Mouse (Mus musculus): ENCODE data around the gene Cox10. TPM values are rescaled to one million over a fixed set of nuclear protein-coding genes. Genes with fewer than 3 reads are reported as not detected.

Gene Cox10
- polyA plus RNA-seq, 1 experiment from 2014 or later, result 25.2 TPM

- H3K9me3 ChIP-seq (ENCODE audit: control insufficient read depth, low read length), result no peaks in the 10 kb centered on the region
- H3K27ac ChIP-seq (ENCODE audit: low read depth, low read length), result no peak overlapping the region
- no peaks in the 10 kb centered on the region for H3K36me3 ChIP-seq (ENCODE audit: control insufficient read depth, insufficient read depth, low read length)
- no peak overlapping the region for H3K9ac ChIP-seq (ENCODE audit: low read depth, low read length)
- 82% methylated on average over 11 of the region's 11 CpGs for WGBS
- H3K4me2 ChIP-seq (replicated peaks; ENCODE audit: low read depth, low read length), result no peak overlapping the region
- no peaks in the 10 kb centered on the region for H3K27me3 ChIP-seq (ENCODE audit: control insufficient read depth, insufficient read depth, low read length)
- DNase-seq (ENCODE audit: low spot score), result no peak
- H3K4me3 ChIP-seq (ENCODE audit: low read depth, low read length), result no peak overlapping the region
- ATAC-seq (ENCODE audit: low FRiP score), result no peak
- 0 out of 2 replicates have a peak, but pooled peaks cover 7% of the 10 kb centered on the region for H3K4me1 ChIP-seq (replicated peaks; ENCODE audit: control insufficient read depth, insufficient read depth, low read length)
These were observed 130.9 kb downstream of the Cox10 start for GRCm38 (mm10) chr11:63948371-63948770.

GRCm38 (mm10) chr11:63947024-63947423 is 132.2 kb downstream of the Cox10 start:
- H3K27me3 ChIP-seq (ENCODE audit: control insufficient read depth, insufficient read depth, low read length), result no peaks in the 10 kb centered on the region
- no peaks in the 10 kb centered on the region for H3K4me1 ChIP-seq (replicated peaks; ENCODE audit: control insufficient read depth, insufficient read depth, low read length)
- WGBS, result 88% methylated on average over 2 of the region's 2 CpGs
- no peaks in the 10 kb centered on the region for H3K9me3 ChIP-seq (ENCODE audit: control insufficient read depth, low read length)
- H3K36me3 ChIP-seq (ENCODE audit: control insufficient read depth, insufficient read depth, low read length), result no peaks in the 10 kb centered on the region
- no peak for DNase-seq (ENCODE audit: low spot score)
- H3K4me3 ChIP-seq (ENCODE audit: low read depth, low read length), result no peak overlapping the region
- no peak overlapping the region for H3K27ac ChIP-seq (ENCODE audit: low read depth, low read length)
- H3K4me2 ChIP-seq (replicated peaks; ENCODE audit: low read depth, low read length), result no peak overlapping the region
- no peak for ATAC-seq (ENCODE audit: low FRiP score)
- H3K9ac ChIP-seq (ENCODE audit: low read depth, low read length), result no peak overlapping the region

- no peak overlapping the region for H3K27ac ChIP-seq (ENCODE audit: low read depth, low read length)
- DNase-seq (ENCODE audit: low spot score), result no peak
- H3K4me3 ChIP-seq (ENCODE audit: low read depth, low read length), result no peak overlapping the region
- H3K9me3 ChIP-seq (ENCODE audit: control insufficient read depth, low read length), result no peaks in the 10 kb centered on the region
- H3K4me2 ChIP-seq (replicated peaks; ENCODE audit: low read depth, low read length), result no peak overlapping the region
- no peak for ATAC-seq (ENCODE audit: low FRiP score)
- H3K4me1 ChIP-seq (replicated peaks; ENCODE audit: control insufficient read depth, insufficient read depth, low read length), result no peaks in the 10 kb centered on the region
- WGBS, result 89% methylated on average over 3 of the region's 3 CpGs
- H3K9ac ChIP-seq (ENCODE audit: low read depth, low read length), result no peak overlapping the region
- H3K36me3 ChIP-seq (ENCODE audit: control insufficient read depth, insufficient read depth, low read length), result no peaks in the 10 kb centered on the region
- H3K27me3 ChIP-seq (ENCODE audit: control insufficient read depth, insufficient read depth, low read length), result no peaks in the 10 kb centered on the region
These were observed 135.3 kb downstream of the Cox10 start for GRCm38 (mm10) chr11:63943947-63944346.

- no peak overlapping the region for H3K4me3 ChIP-seq (ENCODE audit: low read depth, low read length)
- WGBS, result 95% methylated on average over 13 of the region's 13 CpGs
- no peak overlapping the region for H3K4me2 ChIP-seq (replicated peaks; ENCODE audit: low read depth, low read length)
- no peaks in the 10 kb centered on the region for H3K36me3 ChIP-seq (ENCODE audit: control insufficient read depth, insufficient read depth, low read length)
- H3K9me3 ChIP-seq (ENCODE audit: control insufficient read depth, low read length), result no peaks in the 10 kb centered on the region
- H3K4me1 ChIP-seq (replicated peaks; ENCODE audit: control insufficient read depth, insufficient read depth, low read length), result no peaks in the 10 kb centered on the region
- no peak for ATAC-seq (ENCODE audit: low FRiP score)
- H3K27me3 ChIP-seq (ENCODE audit: control insufficient read depth, insufficient read depth, low read length), result no peaks in the 10 kb centered on the region
- no peak for DNase-seq (ENCODE audit: low spot score)
- no peak overlapping the region for H3K9ac ChIP-seq (ENCODE audit: low read depth, low read length)
- H3K27ac ChIP-seq (ENCODE audit: low read depth, low read length), result no peak overlapping the region
These were observed 135.9 kb downstream of the Cox10 start for GRCm38 (mm10) chr11:63943268-63943890.

- DNase-seq (ENCODE audit: low spot score) (no peak), ATAC-seq (ENCODE audit: low FRiP score) (no peak)
- Histone ChIP-seq H3K9ac (ENCODE audit: low read depth, low read length) (no peak overlapping the region), H3K9me3 (ENCODE audit: control insufficient read depth, low read length) (no peaks in the 10 kb centered on the region), H3K4me1 (replicated peaks; ENCODE audit: control insufficient read depth, insufficient read depth, low read length) (no peaks in the 10 kb centered on the region), H3K4me3 (ENCODE audit: low read depth, low read length) (no peak overlapping the region), H3K4me2 (replicated peaks; ENCODE audit: low read depth, low read length) (no peak overlapping the region), H3K27me3 (ENCODE audit: control insufficient read depth, insufficient read depth, low read length) (no peaks in the 10 kb centered on the region), H3K27ac (ENCODE audit: low read depth, low read length) (no peak overlapping the region), H3K36me3 (ENCODE audit: control insufficient read depth, insufficient read depth, low read length) (no peaks in the 10 kb centered on the region)
- 82% methylated on average over 8 of the region's 8 CpGs for WGBS
These were observed 137.1 kb downstream of the Cox10 start for GRCm38 (mm10) chr11:63942177-63942576.

- H3K9me3 ChIP-seq (ENCODE audit: control insufficient read depth, low read length), result no peaks in the 10 kb centered on the region
- H3K27ac ChIP-seq (ENCODE audit: low read depth, low read length), result no peak overlapping the region
- no peak overlapping the region for H3K9ac ChIP-seq (ENCODE audit: low read depth, low read length)
- H3K4me2 ChIP-seq (replicated peaks; ENCODE audit: low read depth, low read length), result no peak overlapping the region
- no peaks in the 10 kb centered on the region for H3K4me1 ChIP-seq (replicated peaks; ENCODE audit: control insufficient read depth, insufficient read depth, low read length)
- ATAC-seq (ENCODE audit: low FRiP score) (no peak), DNase-seq (ENCODE audit: low spot score) (no peak)
- no peak overlapping the region for H3K4me3 ChIP-seq (ENCODE audit: low read depth, low read length)
- WGBS, result 35% methylated on average over 3 of the region's 3 CpGs
- H3K27me3 ChIP-seq (ENCODE audit: control insufficient read depth, insufficient read depth, low read length), result peaks cover 2% of the 10 kb centered on the region; the same call in 1 of the 2 replicates
- H3K36me3 ChIP-seq (ENCODE audit: control insufficient read depth, insufficient read depth, low read length), result no peaks in the 10 kb centered on the region
These were observed 142.6 kb downstream of the Cox10 start for GRCm38 (mm10) chr11:63936641-63937040.

- no peaks in the 10 kb centered on the region for H3K9me3 ChIP-seq (ENCODE audit: control insufficient read depth, low read length)
- DNase-seq (ENCODE audit: low spot score), result no peak
- H3K27ac ChIP-seq (ENCODE audit: low read depth, low read length), result no peak overlapping the region
- WGBS, result 67% methylated on average over 6 of the region's 6 CpGs
- no peak overlapping the region for H3K4me2 ChIP-seq (replicated peaks; ENCODE audit: low read depth, low read length)
- peaks cover 5% of the 10 kb centered on the region; the same call in 1 of the 2 replicates for H3K4me1 ChIP-seq (replicated peaks; ENCODE audit: control insufficient read depth, insufficient read depth, low read length)
- H3K9ac ChIP-seq (ENCODE audit: low read depth, low read length), result no peak overlapping the region
- no peaks in the 10 kb centered on the region for H3K36me3 ChIP-seq (ENCODE audit: control insufficient read depth, insufficient read depth, low read length)
- ATAC-seq (ENCODE audit: low FRiP score), result no peak
- peaks cover 13% of the 10 kb centered on the region for H3K27me3 ChIP-seq (ENCODE audit: control insufficient read depth, insufficient read depth, low read length)
- no peak overlapping the region for H3K4me3 ChIP-seq (ENCODE audit: low read depth, low read length)
These were observed 152.4 kb downstream of the Cox10 start for GRCm38 (mm10) chr11:63926901-63927300.

GRCm38 (mm10) chr11:63925161-63925582 is 154.1 kb downstream of the Cox10 start:
- peak overlapping the region; percentile 41 for H3K4me2 ChIP-seq (replicated peaks; ENCODE audit: low read depth, low read length)
- peaks cover 13% of the 10 kb centered on the region for H3K27me3 ChIP-seq (ENCODE audit: control insufficient read depth, insufficient read depth, low read length)
- H3K36me3 ChIP-seq (ENCODE audit: control insufficient read depth, insufficient read depth, low read length), result no peaks in the 10 kb centered on the region
- H3K9me3 ChIP-seq (ENCODE audit: control insufficient read depth, low read length), result no peaks in the 10 kb centered on the region
- peak overlapping the region; percentile 37; the same call in 1 of the 2 replicates for H3K9ac ChIP-seq (ENCODE audit: low read depth, low read length)
- no peak overlapping the region for H3K27ac ChIP-seq (ENCODE audit: low read depth, low read length)
- ATAC-seq (ENCODE audit: low FRiP score) (no peak), DNase-seq (ENCODE audit: low spot score) (peak; percentile 84)
- H3K4me3 ChIP-seq (ENCODE audit: low read depth, low read length), result peak overlapping the region; percentile 22
- under 1% methylated on average over 31 of the region's 31 CpGs for WGBS
- H3K4me1 ChIP-seq (replicated peaks; ENCODE audit: control insufficient read depth, insufficient read depth, low read length), result peaks cover 5% of the 10 kb centered on the region; the same call in 1 of the 2 replicates

- Histone ChIP-seq H3K27ac (ENCODE audit: low read depth, low read length) (no peak overlapping the region), H3K4me2 (replicated peaks; ENCODE audit: low read depth, low read length) (peak overlapping the region; percentile 19; the same call in 1 of the 2 replicates), H3K4me1 (replicated peaks; ENCODE audit: control insufficient read depth, insufficient read depth, low read length) (peaks cover 5% of the 10 kb centered on the region; the same call in 1 of the 2 replicates), H3K36me3 (ENCODE audit: control insufficient read depth, insufficient read depth, low read length) (no peaks in the 10 kb centered on the region), H3K27me3 (ENCODE audit: control insufficient read depth, insufficient read depth, low read length) (peaks cover 17% of the 10 kb centered on the region), H3K4me3 (ENCODE audit: low read depth, low read length) (no peak overlapping the region), H3K9ac (ENCODE audit: low read depth, low read length) (no peak overlapping the region), H3K9me3 (ENCODE audit: control insufficient read depth, low read length) (no peaks in the 10 kb centered on the region)
- WGBS, result 2% methylated on average over 26 of the region's 26 CpGs
- ATAC-seq (ENCODE audit: low FRiP score) (no peak), DNase-seq (ENCODE audit: low spot score) (peak; percentile 58)
These were observed 154.9 kb downstream of the Cox10 start for GRCm38 (mm10) chr11:63924286-63924930.
